ENCODE assay signal across 9 mouse cellular contexts in the genomic region with DNA sequence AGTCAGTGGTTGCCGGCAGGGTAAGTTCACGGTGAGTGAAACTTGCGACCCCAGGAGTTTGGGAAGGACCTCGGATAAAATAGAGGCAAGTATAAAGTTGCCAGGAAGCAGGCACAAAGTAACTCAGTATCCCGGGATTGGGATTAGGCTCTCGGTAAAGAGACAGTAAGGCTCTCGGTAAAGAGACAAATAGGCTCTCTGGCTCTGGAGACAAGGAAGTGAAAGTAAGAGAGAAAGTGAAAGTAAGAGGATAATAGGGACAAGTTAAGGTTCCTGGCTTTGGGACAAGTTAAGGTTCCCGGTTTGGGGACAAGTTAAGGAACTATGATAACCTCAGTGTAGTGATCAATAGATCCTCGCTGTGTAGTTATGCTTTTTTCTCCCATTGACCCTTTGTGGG. TPM values are rescaled to one million over a fixed set of nuclear protein-coding genes. Genes with fewer than 3 reads are reported as not detected.
DNase-seq lines count a peak whose midpoint lies in the region.
"Not testable (repeated sequence)": the region's sequence is repeated elsewhere in the genome, so short reads cannot be mapped to it uniquely, and the experiment has no call there.
"Had no signal": no experiment of that assay in that cellular context is flagged by ENCODE, and none has a peak within 500 bp of the region (broad histone marks: within the 10 kb centered on the region; RNA-seq: fewer than 3 reads in every experiment).

No protein-coding gene starts in this region.

- intact Hi-C loops in heart, postnatal 10 days (cut with DNase I) = not testable (repeated sequence)

- peak; percentile 14 to 19 for DNase-seq in B cell, adult 2 months
- DNase-seq in gastrocnemius, adult 18-20 months (ENCODE audit: low spot score) = peak; percentile 30
- DNase-seq in heart, postnatal 10 days = peak; percentile 9 to 19
- DNase-seq in kidney, adult 18-20 months = peak; percentile 5
- DNase-seq in layer of hippocampus, adult 9-10 months (ENCODE audit: low spot score) = peak; percentile 21
- peak; percentile 21 for DNase-seq in lung, postnatal 36 days
- peak; percentile 11 for DNase-seq in ovary, postnatal 14 days (ENCODE audit: low spot score)

RNA-seq across cellular contexts. Expression of gene Pthlh, which starts 40.3 kb away (rescaled TPM):
- 1 to 10 TPM in 1 of 2 experiments, under 1 TPM in 1; 0.64 to 2.6 TPM for total RNA-seq in gastrocnemius, adult 18-20 months (2021)
- 1 to 10 TPM; 1.2 TPM for total RNA-seq in heart, postnatal 10 days (2021)
- total RNA-seq: MEL; neutrophil, adult 5-6 weeks had no signal

Comparison
In these comparisons a context has a peak if more than half of its experiments do, and no peak if none do; other contexts are left out.
1. Peak in every context shown above with its lines: DNase-seq.